Mouse (Mus musculus): ENCODE data around the gene Tpi1. TPM values are rescaled to one million over a fixed set of nuclear protein-coding genes. Genes with fewer than 3 reads are reported as not detected.

The Tpi1 gene
- polyA plus RNA-seq, 1 experiment from 2014 or later = 346 TPM

DNA sequence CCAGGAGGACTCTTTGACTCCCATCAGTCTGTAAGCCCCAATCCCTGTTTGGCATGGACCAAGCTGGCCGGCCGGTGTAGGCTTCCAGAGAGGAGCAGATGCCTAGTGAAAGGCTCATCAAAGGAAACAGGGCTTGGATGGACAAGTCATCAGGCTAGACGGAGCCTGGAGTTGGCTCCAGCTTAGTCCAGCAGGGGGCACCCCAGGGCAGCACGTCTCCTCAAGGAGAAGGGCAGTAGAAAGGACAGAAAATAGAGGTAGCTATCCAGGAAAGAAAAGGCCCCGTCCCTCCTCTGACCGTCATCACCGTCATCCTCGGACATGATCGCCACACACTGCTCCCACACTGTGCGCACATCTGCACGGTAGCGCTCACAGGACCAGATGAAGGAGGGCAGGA is 45.6 kb upstream of the Tpi1 start:
- DNase-seq (peak; percentile 85), ATAC-seq (0 out of 2 replicates have a peak, but pooled peaks have one; percentile 24)
- Histone ChIP-seq H3K4me1 (ENCODE audit: insufficient read depth) (peaks cover 13% of the 10 kb centered on the region), H3K9me3 (ENCODE audit: low read length) (no peaks in the 10 kb centered on the region), H3K36me3 (replicated peaks; ENCODE audit: insufficient read depth, low read length) (no peaks in the 10 kb centered on the region), H3K27ac (ENCODE audit: low read depth) (no peak overlapping the region), H3K9ac (replicated peaks) (no peak overlapping the region), H3K4me3 (ENCODE audit: low read depth, low read length) (no peak overlapping the region), H3K4me2 (ENCODE audit: low read depth, low read length) (no peak overlapping the region), H3K27me3 (ENCODE audit: insufficient read depth, low read length) (peaks cover 86% of the 10 kb centered on the region)
- TF ChIP-seq EP300 (IDR thresholded peaks at IDR 0.05; ENCODE audit: low read depth) = no peak
- TF ChIP-seq CTCF (IDR thresholded peaks at IDR 0.05; ENCODE audit: low read depth) = peak; percentile 89
- 6% methylated on average over 12 of the region's 12 CpGs for WGBS (ENCODE audit: insufficient replicate concordance)

DNA sequence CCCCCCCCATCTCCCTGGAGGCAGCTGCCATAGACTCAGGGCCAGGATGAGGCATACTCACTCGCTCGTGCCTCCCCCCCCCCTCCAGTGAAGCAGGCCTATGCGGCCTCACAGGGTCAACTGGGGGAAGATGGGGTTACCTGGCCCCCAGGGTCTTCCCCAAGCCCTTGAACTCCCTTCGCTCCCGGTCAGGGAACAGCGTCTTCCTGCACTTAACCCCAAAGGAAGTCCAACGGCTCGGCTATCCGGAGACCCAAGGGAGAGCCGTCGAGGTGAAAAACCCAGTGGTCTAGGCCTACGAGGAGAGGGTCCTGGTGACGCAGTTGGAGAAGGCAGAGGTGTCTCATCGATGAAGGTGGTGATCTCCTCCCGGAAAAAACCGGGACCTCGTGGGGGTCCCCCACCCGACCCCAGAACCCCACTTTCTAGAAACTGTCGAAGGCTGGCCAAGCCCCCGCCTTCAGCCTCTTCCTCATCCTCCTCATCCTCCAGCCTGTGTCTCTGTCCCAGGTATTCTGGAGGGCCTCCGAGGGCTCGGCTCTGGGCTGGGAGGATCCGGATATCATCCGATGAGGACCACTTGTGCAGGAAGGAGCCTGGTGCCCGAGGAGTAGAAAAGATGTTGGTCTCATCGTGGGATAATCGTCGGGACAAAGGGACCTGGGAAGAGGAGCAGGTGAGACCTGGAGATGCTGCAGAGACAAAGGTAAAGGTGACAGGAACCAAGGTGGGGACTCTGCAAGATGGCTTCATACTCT is 44.6 kb upstream of the Tpi1 start:
- H3K4me3 ChIP-seq (ENCODE audit: low read depth, low read length) = no peak overlapping the region
- TF ChIP-seq CTCF (IDR thresholded peaks at IDR 0.05; ENCODE audit: low read depth) = no peak
- no peak for TF ChIP-seq EP300 (IDR thresholded peaks at IDR 0.05; ENCODE audit: low read depth)
- no peak overlapping the region for H3K9ac ChIP-seq (replicated peaks)
- H3K4me1 ChIP-seq (ENCODE audit: insufficient read depth) = peaks cover 11% of the 10 kb centered on the region
- no peaks in the 10 kb centered on the region for H3K36me3 ChIP-seq (replicated peaks; ENCODE audit: insufficient read depth, low read length)
- DNase-seq (no peak), ATAC-seq (no peak)
- H3K27ac ChIP-seq (ENCODE audit: low read depth) = no peak overlapping the region
- WGBS (ENCODE audit: insufficient replicate concordance) = 68% methylated on average over 26 of the region's 28 CpGs
- no peaks in the 10 kb centered on the region for H3K9me3 ChIP-seq (ENCODE audit: low read length)
- no peak overlapping the region for H3K4me2 ChIP-seq (ENCODE audit: low read depth, low read length)
- peaks cover 80% of the 10 kb centered on the region for H3K27me3 ChIP-seq (ENCODE audit: insufficient read depth, low read length)

DNA sequence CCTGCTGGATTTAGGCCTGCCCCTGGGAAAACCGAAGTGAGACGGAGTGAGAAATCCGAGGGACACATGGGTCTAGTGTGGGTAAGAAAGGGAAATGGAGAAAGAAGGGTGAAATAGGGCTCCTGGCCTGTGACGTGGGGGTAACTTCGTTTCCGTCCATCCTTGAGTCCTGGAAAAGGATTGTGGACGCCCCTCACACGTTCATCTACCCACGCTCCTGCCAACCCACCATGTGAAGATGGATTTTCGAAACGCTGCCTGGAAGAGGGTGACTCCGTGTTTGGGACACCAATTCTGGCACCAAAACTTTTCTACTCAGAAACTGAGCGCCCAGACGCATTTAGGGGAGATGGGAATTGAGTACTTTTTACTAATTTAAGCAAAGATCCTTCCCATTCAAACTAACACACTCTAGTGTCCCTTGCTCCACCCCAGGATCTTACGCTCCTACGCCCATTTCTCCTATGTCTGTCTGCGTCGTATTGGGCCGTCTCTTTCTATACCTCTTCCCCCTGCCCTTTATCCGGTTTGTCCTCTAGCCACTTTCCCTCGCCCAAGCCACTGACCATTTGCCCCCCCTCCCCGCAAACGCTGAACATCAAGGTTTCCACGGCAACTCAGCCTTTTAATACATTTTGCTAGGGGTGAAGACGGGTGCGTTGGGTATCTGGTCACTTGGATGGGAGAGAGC is 43.9 kb upstream of the Tpi1 start:
- Histone ChIP-seq H3K36me3 (replicated peaks; ENCODE audit: insufficient read depth, low read length) (no peaks in the 10 kb centered on the region), H3K9me3 (ENCODE audit: low read length) (no peaks in the 10 kb centered on the region), H3K4me2 (ENCODE audit: low read depth, low read length) (peak overlapping the region; percentile 83), H3K4me3 (ENCODE audit: low read depth, low read length) (peak overlapping the region; percentile 52), H3K4me1 (ENCODE audit: insufficient read depth) (peaks cover 6% of the 10 kb centered on the region), H3K9ac (replicated peaks) (no peak overlapping the region), H3K27ac (ENCODE audit: low read depth) (no peak overlapping the region), H3K27me3 (ENCODE audit: insufficient read depth, low read length) (peaks cover 72% of the 10 kb centered on the region)
- no peak for ATAC-seq
- TF ChIP-seq CTCF (IDR thresholded peaks at IDR 0.05; ENCODE audit: low read depth) (no peak), EP300 (IDR thresholded peaks at IDR 0.05; ENCODE audit: low read depth) (no peak)
- no peak for DNase-seq
- WGBS (ENCODE audit: insufficient replicate concordance) = 32% methylated on average over 26 of the region's 26 CpGs

DNA sequence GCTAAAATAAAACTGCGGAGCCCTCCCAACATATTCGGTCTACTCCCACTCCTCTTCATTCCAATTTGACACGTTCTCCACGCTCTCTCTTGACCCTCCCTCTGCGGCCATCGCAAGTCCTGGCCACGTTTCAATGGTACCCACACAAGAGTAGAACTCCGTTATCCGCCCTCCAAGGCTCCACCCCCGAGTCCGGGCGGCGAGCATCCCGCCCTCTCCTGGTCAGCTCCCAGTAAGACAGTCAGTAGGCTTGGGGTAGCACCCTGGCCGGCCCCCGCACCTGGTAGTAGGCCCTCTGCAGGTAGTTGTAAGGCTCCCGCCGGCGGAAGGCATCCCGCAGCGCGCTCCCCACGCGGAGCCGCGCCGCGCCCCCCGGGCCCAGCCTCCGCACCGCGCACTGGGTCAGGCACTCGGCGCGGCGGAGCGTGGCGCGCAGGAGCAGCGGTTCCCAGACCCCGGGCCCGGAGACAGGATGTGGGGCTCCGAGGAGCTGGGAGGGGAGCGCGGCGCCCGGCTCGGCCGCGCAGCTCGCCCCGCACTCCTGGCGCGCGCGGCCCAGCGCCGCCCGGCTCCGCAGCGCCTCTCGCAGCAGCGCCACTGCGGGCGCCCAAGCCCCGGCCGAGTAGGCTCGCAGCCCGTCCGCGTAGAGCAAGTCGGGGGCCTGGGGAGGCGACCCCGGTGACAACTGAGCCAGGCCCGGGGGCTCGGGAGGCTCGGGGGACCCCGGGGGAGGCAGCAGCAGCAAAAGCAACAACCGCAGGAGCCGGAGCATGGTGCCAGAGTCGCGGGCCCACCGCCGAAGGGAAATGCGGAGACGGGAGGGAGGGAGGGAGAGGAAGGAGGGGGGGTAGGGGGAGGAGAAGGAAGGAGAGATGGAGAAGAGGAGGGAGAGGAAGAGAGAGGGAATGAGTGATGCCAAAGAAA is 43.1 kb upstream of the Tpi1 start, which contains the start of gene P3h3:
Gene P3h3, minus strand, starts transcription at position 837 of the 924 bp plus-strand sequence.
- TF ChIP-seq EP300 (IDR thresholded peaks at IDR 0.05; ENCODE audit: low read depth) (no peak), CTCF (IDR thresholded peaks at IDR 0.05; ENCODE audit: low read depth) (peak; percentile 66)

DNA sequence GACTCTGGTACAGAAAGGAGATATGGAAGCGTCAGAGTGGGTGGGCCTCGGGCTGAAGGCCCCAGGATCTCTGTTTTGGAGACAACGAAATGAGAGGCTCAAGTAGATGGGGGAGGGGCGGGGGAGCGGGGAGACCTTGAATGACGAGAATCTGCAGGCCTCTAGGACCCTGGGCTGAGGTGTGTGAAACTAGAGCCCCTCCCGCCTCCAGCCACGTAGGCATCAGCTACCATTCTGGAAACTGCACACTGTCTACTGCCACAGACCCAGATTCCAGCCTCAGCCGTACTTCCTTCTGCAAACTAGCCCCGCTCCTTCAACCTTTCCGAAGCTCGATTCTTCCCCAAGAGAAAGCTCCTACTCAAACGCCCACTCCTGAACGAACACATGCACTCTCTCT is 42.2 kb upstream of the Tpi1 start:
- no peaks in the 10 kb centered on the region for H3K9me3 ChIP-seq (ENCODE audit: low read length)
- TF ChIP-seq CTCF (IDR thresholded peaks at IDR 0.05; ENCODE audit: low read depth) (no peak), EP300 (IDR thresholded peaks at IDR 0.05; ENCODE audit: low read depth) (no peak)
- H3K4me3 ChIP-seq (ENCODE audit: low read depth, low read length) = no peak overlapping the region
- no peaks in the 10 kb centered on the region for H3K36me3 ChIP-seq (replicated peaks; ENCODE audit: insufficient read depth, low read length)
- WGBS (ENCODE audit: insufficient replicate concordance) = 25% methylated on average over 12 of the region's 14 CpGs
- H3K4me2 ChIP-seq (ENCODE audit: low read depth, low read length) = no peak overlapping the region
- peaks cover 56% of the 10 kb centered on the region for H3K27me3 ChIP-seq (ENCODE audit: insufficient read depth, low read length)
- DNase-seq (no peak), ATAC-seq (no peak)
- no peak overlapping the region for H3K9ac ChIP-seq (replicated peaks)
- H3K4me1 ChIP-seq (ENCODE audit: insufficient read depth) = peaks cover 5% of the 10 kb centered on the region; the same call in 1 of the 2 replicates
- H3K27ac ChIP-seq (ENCODE audit: low read depth) = no peak overlapping the region

More for the DNA sequence above, 43.1 kb upstream of the Tpi1 start, which contains the start of gene P3h3:
- ATAC-seq (peak; percentile 74), DNase-seq (peak; percentile 72)
- Histone ChIP-seq H3K27ac (ENCODE audit: low read depth) (peak within 1 kb of the TSS; percentile 34; the same call in 1 of the 2 replicates), H3K4me3 (ENCODE audit: low read depth, low read length) (peak within 1 kb of the TSS; percentile 52), H3K9me3 (ENCODE audit: low read length) (no peaks in the 10 kb centered on the region), H3K9ac (replicated peaks) (peak within 1 kb of the TSS; percentile 64), H3K36me3 (replicated peaks; ENCODE audit: insufficient read depth, low read length) (no peaks in the 10 kb centered on the region), H3K27me3 (ENCODE audit: insufficient read depth, low read length) (peaks cover 64% of the 10 kb centered on the region), H3K4me1 (ENCODE audit: insufficient read depth) (peaks cover 5% of the 10 kb centered on the region; the same call in 1 of the 2 replicates), H3K4me2 (ENCODE audit: low read depth, low read length) (peak within 1 kb of the TSS; percentile 83)
- under 1% methylated on average over 78 of the region's 86 CpGs for WGBS (ENCODE audit: insufficient replicate concordance)
